Mouse (Mus musculus): Measurements from ENCODE around the gene Elf2.
"Not testable (repeated sequence)": the region's sequence is repeated elsewhere in the genome, so short reads cannot be mapped to it uniquely, and the experiment has no call there.

The Elf2 gene

DNA sequence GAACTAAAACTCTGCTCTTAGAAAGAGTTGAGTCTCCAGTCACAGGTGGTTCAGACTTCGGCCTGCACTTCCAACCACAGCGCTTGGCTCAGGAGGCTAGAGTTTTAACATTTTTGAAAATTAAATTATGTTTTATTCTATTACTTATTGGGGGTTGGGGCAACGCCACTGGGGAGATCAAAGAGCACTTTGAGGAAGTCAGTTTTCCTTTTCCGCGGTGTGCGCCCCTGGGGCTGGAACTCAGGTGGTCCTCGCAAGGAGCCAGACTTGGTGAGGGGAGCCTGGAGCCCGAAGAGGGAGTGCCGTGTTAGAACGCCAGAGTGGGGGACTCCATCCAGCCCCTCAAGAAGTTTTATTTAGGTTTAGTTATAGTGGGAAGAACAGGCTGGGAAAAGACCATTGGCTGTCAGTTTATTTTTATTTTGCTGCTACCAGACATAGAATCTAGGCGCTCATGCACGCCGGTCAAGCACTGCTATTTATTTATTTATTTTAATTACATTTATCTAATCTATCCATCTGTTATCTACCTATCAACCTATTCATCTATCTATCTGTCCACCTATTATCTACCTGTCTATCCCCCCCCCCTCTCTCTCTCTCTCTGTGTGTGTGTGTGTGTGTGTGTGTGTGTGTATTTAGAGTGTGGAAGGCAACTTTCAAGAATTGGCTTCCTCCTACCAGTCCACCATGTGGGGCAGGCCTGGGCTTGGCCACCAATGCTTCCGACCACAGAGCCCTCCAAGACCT lies 19.3 kb upstream of the Elf2 start:
- in situ Hi-C loops (cut with MseI, MboI), result loop anchor here in 1 of 2 experiments (10.0 kb wide), 1 partner anchor 125 kb away; no protein-coding TSS in a partner anchor

- in situ Hi-C loops (cut with MseI, MboI), result loop anchor here in 1 of 2 experiments (10.0 kb wide), 1 partner anchor 124 kb away; no protein-coding TSS in a partner anchor
These were observed 18.4 kb upstream of the Elf2 start for GRCm38 (mm10) chr3:51358660-51359557.

DNA sequence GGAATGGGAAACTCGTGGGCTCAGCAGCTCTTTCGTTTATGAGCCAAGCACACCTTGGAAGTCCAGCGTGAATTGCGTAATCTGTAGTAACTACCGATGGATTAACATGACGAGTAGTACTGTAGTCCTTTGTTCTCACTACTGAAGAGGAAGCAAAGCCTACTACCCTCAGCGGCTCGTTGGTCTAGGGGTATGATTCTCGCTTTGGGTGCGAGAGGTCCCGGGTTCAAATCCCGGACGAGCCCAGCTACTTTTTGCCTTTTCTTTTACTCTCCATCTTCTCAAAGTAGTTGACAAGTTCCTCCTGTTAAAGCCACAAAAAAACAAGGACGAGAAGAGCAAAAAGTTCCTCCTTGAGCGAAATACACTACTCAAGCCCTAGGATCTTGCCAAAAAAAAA lies 17.7 kb upstream of the Elf2 start:
- in situ Hi-C loops (cut with MseI, MboI), result loop anchor here in 1 of 2 experiments (10.0 kb wide), 1 partner anchor 123 kb away; no protein-coding TSS in a partner anchor

- in situ Hi-C loops (cut with MseI, MboI), result loop anchor here in 1 of 2 experiments (10.0 kb wide), 1 partner anchor 123 kb away; no protein-coding TSS in a partner anchor
These were observed 17.2 kb upstream of the Elf2 start for GRCm38 (mm10) chr3:51357624-51358023.

DNA sequence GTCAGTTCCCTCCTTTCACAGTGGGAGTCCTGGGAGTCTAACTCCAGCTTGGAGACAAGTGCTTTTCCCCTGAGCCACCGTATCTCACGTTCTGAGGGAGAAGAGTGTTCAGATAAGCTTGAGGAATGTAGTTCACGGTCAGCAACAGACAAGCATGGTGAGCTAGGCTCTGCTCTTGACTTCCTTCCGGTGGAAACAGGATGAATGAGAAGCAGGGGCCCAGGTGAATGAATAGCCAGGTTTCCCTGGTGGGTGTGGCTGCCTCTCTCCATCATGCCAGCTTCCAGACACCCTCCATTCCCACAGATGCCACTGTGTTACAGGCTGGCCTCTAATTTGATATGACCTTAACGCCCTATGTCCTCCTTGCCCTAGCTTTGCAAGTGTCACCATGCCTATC lies 16.6 kb upstream of the Elf2 start:
- in situ Hi-C loops (cut with MseI, MboI), result loop anchor here in 1 of 2 experiments (10.0 kb wide), 1 partner anchor 122 kb away; no protein-coding TSS in a partner anchor

DNA sequence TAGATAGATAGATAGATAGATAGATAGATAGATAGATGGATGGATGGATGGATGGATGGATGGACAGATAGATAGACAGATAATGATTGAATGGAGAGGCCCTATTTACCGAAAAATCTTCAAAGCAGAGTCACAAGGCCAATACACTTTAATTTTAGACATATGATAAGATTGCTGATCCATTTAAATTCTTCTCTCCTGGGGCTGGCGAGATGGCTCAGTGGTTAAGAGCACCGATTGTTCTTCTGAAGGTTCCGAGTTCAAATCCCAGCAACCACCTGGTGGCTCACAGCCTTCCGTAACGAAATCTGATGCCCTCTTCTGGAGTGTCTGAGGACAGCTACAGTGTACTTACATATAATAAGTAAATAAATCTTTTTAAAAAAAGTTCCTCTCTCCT lies 14.5 kb upstream of the Elf2 start:
- in situ Hi-C loops (cut with MseI, MboI), result loop anchor here in 1 of 2 experiments (10.0 kb wide), 1 partner anchor 120 kb away; no protein-coding TSS in a partner anchor

- in situ Hi-C loops (cut with MseI, MboI), result loop anchor here in 1 of 2 experiments (10.0 kb wide), 1 partner anchor 119 kb away; no protein-coding TSS in a partner anchor
These were observed 13.6 kb upstream of the Elf2 start for GRCm38 (mm10) chr3:51354034-51354427.

- in situ Hi-C loops (cut with MseI, MboI), result loop anchor here in 1 of 2 experiments (10.0 kb wide), 1 partner anchor 119 kb away; no protein-coding TSS in a partner anchor
These were observed 13.0 kb upstream of the Elf2 start for GRCm38 (mm10) chr3:51353325-51354033.

DNA sequence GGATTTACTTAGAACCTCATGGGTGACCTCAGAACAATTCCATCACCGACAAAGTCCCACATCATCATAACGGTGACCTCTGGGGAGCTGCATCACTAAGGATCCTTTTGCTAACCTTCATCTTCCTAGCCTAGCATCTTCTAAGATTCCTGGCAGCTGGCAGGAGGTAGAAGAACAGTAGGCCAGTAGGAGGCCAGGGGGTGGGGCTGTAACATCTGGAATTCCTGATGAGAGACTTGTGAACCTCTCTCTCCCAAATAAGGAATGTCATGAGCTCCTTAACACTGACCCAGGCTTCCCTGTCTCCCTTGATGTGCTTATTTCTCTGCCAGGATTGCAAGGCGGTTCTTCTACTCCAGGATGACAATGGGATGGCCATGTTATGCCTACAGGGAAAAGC lies 10.3 kb upstream of the Elf2 start:
- in situ Hi-C loops (cut with MseI, MboI), result loop anchor here in 1 of 2 experiments (10.0 kb wide), 1 partner anchor 116 kb away; no protein-coding TSS in a partner anchor

DNA sequence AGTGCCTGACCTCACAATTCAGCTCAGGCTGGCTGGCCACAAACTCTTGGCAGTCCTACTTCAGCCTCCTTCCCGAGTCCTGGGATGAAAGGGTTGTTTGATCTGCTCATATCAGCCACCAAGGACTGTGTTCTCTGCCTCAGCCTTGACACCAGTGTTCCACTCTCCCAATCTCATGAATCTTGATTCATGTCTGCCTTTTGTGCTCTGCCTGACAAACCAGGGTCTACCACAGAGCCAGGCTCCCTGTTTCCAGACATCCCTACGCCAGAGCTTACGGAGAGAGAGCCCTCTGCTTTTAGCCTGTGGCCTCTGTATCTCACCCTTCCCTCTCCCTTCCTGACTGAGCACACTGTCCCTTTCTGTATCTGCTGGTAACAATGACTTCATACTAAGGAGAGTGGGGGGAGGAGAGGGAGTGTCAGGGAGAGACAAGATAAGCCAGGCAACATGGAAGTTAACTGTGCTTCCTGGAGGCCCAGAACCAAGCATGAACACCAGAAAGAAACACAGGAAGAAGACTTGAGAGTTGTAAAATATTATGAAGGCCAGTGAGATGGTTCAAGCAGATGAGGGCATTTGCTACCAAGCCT lies 8.3 kb upstream of the Elf2 start:
- in situ Hi-C loops (cut with MseI, MboI), result no loop called here

DNA sequence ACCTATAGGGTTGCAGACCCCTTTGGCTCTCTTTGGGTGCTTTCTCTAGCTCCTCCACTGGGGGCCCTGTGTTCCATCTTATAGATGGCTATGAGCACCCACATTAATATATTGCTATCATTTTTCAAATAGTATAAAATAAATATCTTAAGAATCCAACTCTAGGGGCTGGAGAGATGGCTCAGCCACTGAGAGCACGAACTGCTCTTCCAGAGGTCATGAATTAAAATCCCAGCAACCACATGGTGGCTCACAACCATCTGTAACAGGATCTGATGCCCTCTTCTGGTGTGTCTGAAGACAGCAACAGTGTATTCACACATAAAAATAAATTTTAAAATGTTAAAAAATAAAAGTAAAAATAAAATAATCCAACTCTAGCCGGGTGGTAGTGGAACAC lies 4.6 kb upstream of the Elf2 start:
- in situ Hi-C loops (cut with MseI, MboI), result not testable (repeated sequence)

DNA sequence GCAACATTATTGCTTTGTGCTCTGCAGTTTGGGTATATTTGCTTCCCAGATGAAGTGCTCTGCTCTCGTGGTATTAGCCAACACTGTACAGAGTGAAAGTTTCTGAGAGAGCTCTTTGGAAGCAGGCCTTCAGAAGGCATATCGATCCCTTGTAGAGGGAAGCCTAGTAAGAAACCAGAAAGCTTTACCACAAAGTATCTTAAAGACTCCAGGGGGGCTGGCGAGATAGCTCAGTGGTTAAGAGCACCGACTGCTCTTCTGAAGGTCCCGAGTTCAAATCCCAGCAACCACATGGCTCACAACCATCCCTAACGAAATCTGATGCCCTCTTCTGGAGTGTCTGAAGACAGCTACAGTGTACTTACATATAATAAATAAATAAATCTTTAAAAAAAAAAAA lies 3.7 kb upstream of the Elf2 start:
- in situ Hi-C loops (cut with MseI, MboI), result not testable (repeated sequence)

DNA sequence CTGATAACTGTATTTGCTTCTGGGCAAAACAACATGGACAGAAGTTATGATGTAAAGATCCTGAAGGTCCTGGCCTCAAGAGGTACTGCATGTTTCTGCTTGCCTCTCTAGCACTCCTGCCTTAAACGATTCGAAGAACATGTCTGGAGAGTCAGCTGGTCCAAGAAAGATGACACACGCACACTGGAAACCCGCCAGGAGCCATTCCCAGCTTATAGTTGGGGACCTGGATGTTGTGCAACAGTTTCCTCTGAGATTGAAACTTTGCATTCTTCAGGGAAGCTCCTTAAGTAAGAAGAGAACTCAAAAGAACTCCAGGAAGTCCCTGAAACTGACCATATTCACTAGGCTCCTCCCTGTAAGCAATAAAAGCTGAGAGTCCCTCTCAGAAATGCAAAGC lies 2.8 kb upstream of the Elf2 start:
- in situ Hi-C loops (cut with MseI, MboI), result no loop called here

DNA sequence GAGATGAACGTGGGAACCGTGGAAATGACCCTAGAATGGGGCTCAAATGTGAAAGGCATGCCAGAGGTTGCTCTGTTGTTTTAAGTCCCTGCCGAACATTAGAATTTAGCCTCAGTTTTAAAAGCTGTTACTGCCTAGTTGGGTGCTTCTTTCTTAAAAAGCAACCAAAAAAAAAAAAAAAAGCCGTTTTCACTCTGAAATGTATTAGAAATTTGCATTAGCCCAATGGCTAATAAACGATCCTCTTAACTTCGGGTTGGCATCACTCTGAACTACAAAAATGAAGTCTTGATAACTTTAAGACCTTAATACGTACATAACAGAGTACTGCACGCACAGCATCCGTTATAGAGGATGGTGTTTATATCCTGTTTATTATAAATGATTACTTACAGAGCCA lies 1.7 kb upstream of the Elf2 start:
- in situ Hi-C loops (cut with MseI, MboI), result no loop called here

GRCm38 (mm10) chr3:51341268-51342081 lies 1.0 kb upstream of the Elf2 start:
- in situ Hi-C loops (cut with MseI, MboI), result no loop called here

DNA sequence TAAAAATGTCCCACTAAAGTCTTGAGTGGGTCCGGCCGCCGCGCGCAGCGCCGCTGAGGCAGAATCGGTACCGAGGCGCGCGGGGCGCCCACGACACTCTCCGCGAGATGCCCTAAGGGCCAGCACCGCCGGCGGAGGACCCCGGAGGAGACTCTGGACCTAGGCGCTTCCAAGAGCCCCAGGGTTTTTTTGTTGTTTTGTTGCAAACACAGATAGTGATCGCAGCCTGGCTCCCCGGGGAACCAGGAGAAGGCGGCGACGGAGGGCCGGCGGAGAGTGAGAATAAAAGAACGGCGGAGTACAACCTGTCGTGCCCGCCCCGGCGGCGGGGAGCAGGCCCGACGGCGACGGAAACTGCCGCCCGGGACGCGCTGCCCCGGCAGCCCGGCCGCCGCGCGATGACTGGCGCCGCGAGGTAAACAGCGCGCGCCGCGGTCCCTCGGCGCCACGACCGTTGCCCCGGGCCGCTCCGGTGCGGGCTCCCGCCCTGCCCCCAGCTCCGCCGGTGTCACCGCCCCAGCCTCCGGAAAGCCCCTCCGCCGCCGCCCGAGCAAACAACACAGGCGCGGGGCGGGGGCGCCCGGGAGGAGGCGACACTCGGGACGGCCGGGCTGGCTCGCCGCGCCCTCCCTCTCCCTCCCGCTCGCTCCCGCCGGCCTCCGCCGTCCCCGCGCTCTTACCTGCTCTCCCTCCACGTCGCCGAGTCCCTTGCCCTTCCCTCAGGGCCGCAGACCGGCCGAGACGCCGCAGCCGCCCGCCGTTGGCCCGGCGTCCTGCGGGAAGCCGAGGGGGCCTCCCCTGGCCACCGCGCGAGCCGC lies 520 bp downstream of the Elf2 start:
- in situ Hi-C loops (cut with MseI, MboI), result no loop called here

DNA sequence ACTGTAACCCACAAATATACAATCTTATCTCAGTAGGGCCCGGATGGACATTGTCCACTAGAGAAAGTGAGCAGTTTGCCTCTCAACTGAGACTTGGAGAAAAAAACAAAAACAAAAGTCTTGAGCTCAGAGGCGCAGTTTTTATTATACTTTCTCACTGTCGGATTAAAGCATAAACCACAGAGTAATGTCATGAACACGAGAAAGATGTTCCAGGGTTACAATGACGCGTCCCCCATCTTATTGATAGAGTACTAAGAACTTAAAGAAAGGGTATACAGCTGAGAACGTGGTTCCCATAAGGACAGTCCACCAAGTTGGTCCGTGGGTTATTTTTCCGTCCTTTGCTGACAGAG lies 1.1 kb downstream of the Elf2 start:
- in situ Hi-C loops (cut with MseI, MboI), result no loop called here

DNA sequence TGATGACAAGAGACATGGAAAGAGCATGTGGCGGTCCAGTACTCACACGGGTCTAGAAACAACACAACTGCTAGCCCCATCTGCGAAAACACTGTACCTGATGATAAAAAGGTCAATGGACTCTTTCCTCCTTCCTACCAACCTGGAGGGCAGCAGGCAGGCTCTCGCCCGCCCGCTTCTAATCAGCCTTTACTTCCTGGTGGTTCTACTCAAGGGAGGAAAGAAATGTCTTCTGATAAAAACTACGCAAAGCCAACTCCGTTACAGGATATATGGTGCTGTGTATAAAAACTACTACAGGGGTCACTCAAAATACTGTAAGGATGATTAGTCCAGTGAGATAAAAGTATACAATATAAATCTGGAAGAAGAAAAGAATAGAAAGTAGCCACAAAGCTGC lies 5.1 kb downstream of the Elf2 start:
- in situ Hi-C loops (cut with MseI, MboI), result no loop called here

- in situ Hi-C loops (cut with MseI, MboI), result no loop called here
These were observed 6.5 kb downstream of the Elf2 start for GRCm38 (mm10) chr3:51333950-51334349.

Data from mouse trophoblast stem cell (cell line).